In genomic region chr11:75588285-75588941, GRCm38 (mm10) we compare ENCODE assay signal across 8 mouse cellular contexts. TPM values are rescaled to one million over a fixed set of nuclear protein-coding genes. Genes with fewer than 3 reads are reported as not detected.
DNase-seq lines count a peak whose midpoint lies in the region; ATAC-seq lines count a peak whose summit lies in the region.

No protein-coding gene starts in this region.

- H3K27me3 ChIP-seq in kidney, embryonic 15.5 days: no peaks in the 10 kb centered on the region
- no peaks in the 10 kb centered on the region for H3K27me3 ChIP-seq in heart, embryonic 15.5 days
- no peaks in the 10 kb centered on the region for H3K27me3 ChIP-seq in liver, embryonic 15.5 days
- H3K27me3 ChIP-seq in neural tube, embryonic 14.5 days (ENCODE audit: control insufficient read depth, insufficient read depth, low read length): no peaks in the 10 kb centered on the region

- peaks cover 23% of the 10 kb centered on the region for H3K36me3 ChIP-seq in kidney, embryonic 15.5 days
- peaks cover 12% of the 10 kb centered on the region; the same call in 1 of the 2 replicates for H3K36me3 ChIP-seq in heart, embryonic 15.5 days
- H3K36me3 ChIP-seq in liver, embryonic 15.5 days (replicated peaks): peaks cover 12% of the 10 kb centered on the region
- H3K36me3 ChIP-seq in neural tube, embryonic 14.5 days (ENCODE audit: control insufficient read depth, insufficient read depth, low read length): peaks cover 11% of the 10 kb centered on the region; the same call in 1 of the 2 replicates

- peak; percentile 70 for ATAC-seq in kidney, embryonic 15.5 days (replicated peaks; ENCODE audit: low FRiP score)
- peak; percentile 69 for ATAC-seq in heart, embryonic 15.5 days (replicated peaks; ENCODE audit: insufficient number of reproducible peaks, insufficient read depth, low FRiP score, low read depth)
- peak; percentile 64 for ATAC-seq in liver, embryonic 15.5 days (ENCODE audit: insufficient read depth)
- ATAC-seq in neural tube, embryonic 14.5 days (ENCODE audit: low read depth): peak; percentile 83

- H3K4me2 ChIP-seq in kidney, embryonic 15.5 days: peak overlapping the region; percentile 79
- peak overlapping the region; percentile 88 for H3K4me2 ChIP-seq in heart, embryonic 15.5 days
- peak overlapping the region; percentile 98 for H3K4me2 ChIP-seq in liver, embryonic 15.5 days
- H3K4me2 ChIP-seq in neural tube, embryonic 14.5 days (ENCODE audit: low read depth, low read length): peak overlapping the region; percentile 87

- H3K9me3 ChIP-seq in kidney, embryonic 15.5 days (replicated peaks): no peaks in the 10 kb centered on the region
- H3K9me3 ChIP-seq in heart, embryonic 15.5 days (replicated peaks): no peaks in the 10 kb centered on the region
- no peaks in the 10 kb centered on the region for H3K9me3 ChIP-seq in liver, embryonic 15.5 days (replicated peaks)
- no peaks in the 10 kb centered on the region for H3K9me3 ChIP-seq in neural tube, embryonic 14.5 days (ENCODE audit: control insufficient read depth, low read length)

- peak overlapping the region; percentile 84 for H3K9ac ChIP-seq in kidney, embryonic 15.5 days
- peak overlapping the region; percentile 81 for H3K9ac ChIP-seq in heart, embryonic 15.5 days
- peak overlapping the region; percentile 96 for H3K9ac ChIP-seq in liver, embryonic 15.5 days
- peak overlapping the region; percentile 96 for H3K9ac ChIP-seq in neural tube, embryonic 14.5 days (replicated peaks; ENCODE audit: low read depth, low read length)

- peaks cover 32% of the 10 kb centered on the region for H3K4me1 ChIP-seq in kidney, embryonic 15.5 days
- H3K4me1 ChIP-seq in heart, embryonic 15.5 days (replicated peaks): peaks cover 27% of the 10 kb centered on the region
- H3K4me1 ChIP-seq in liver, embryonic 15.5 days (replicated peaks): peaks cover 34% of the 10 kb centered on the region
- H3K4me1 ChIP-seq in neural tube, embryonic 14.5 days (ENCODE audit: control insufficient read depth, insufficient read depth, low read length): peaks cover 13% of the 10 kb centered on the region

- under 1% methylated on average over 37 of the region's 37 CpGs for WGBS in kidney, embryonic 15.5 days
- under 1% methylated on average over 36 of the region's 37 CpGs for WGBS in heart, embryonic 15.5 days
- WGBS in liver, embryonic 15.5 days (ENCODE audit: insufficient replicate concordance): under 1% methylated on average over 37 of the region's 37 CpGs
- 1% methylated on average over 37 of the region's 37 CpGs for WGBS in neural tube, embryonic 14.5 days

- H3K4me3 ChIP-seq in kidney, embryonic 15.5 days (replicated peaks): peak overlapping the region; percentile 74
- H3K4me3 ChIP-seq in heart, embryonic 15.5 days: peak overlapping the region; percentile 77
- peak overlapping the region; percentile 88 for H3K4me3 ChIP-seq in liver, embryonic 15.5 days (replicated peaks)
- peak overlapping the region; percentile 86 for H3K4me3 ChIP-seq in neural tube, embryonic 14.5 days (ENCODE audit: low read depth, low read length)

- H3K27ac ChIP-seq in kidney, embryonic 15.5 days: peak overlapping the region; percentile 90
- peak overlapping the region; percentile 88 for H3K27ac ChIP-seq in heart, embryonic 15.5 days
- H3K27ac ChIP-seq in liver, embryonic 15.5 days (replicated peaks): peak overlapping the region; percentile 85
- peak overlapping the region; percentile 91 for H3K27ac ChIP-seq in neural tube, embryonic 14.5 days (ENCODE audit: low read depth, low read length)

- DNase-seq in kidney, adult 9 months: no peak
- peak; percentile 83 for DNase-seq in T-cell, adult 2 months (ENCODE audit: low spot score)
- no peak for DNase-seq in B cell, adult 2 months
- no peak for DNase-seq in urinary bladder, adult 2 months (ENCODE audit: low spot score)

RNA-seq across cellular contexts. Expression of gene Pitpna, which starts 0.5 kb away (rescaled TPM):
- polyA plus RNA-seq in kidney, embryonic 15.5 days (2015; fragmentation: Nextera tagmentation; extraction: Ambion mirVana): 77.6 and 83.5 TPM in 2 replicates
- 63.4 and 75.2 TPM in 2 replicates for polyA plus RNA-seq in heart, embryonic 15.5 days (2015; fragmentation: Nextera tagmentation; extraction: Ambion mirVana)
- 30.7 and 33.1 TPM in 2 replicates for polyA plus RNA-seq in liver, embryonic 15.5 days (2015; fragmentation: Nextera tagmentation; extraction: Ambion mirVana)
- polyA plus RNA-seq in neural tube, embryonic 14.5 days (2014; fragmentation: Nextera tagmentation; extraction: Ambion mirVana): 128 TPM in 2 replicates
- polyA plus RNA-seq in urinary bladder, adult 2 months (2012; rRNA removed): 148 and 178 TPM in 2 replicates

RNA-seq across cellular contexts. Expression of gene Inpp5k, which starts 42.4 kb away (rescaled TPM):
- polyA plus RNA-seq in kidney, embryonic 15.5 days (2015; fragmentation: Nextera tagmentation; extraction: Ambion mirVana): 26.6 and 28.7 TPM in 2 replicates
- polyA plus RNA-seq in heart, embryonic 15.5 days (2015; fragmentation: Nextera tagmentation; extraction: Ambion mirVana): 19.6 and 28.8 TPM in 2 replicates
- 16.0 and 18.3 TPM in 2 replicates for polyA plus RNA-seq in liver, embryonic 15.5 days (2015; fragmentation: Nextera tagmentation; extraction: Ambion mirVana)
- 50.0 and 57.4 TPM in 2 replicates for polyA plus RNA-seq in neural tube, embryonic 14.5 days (2014; fragmentation: Nextera tagmentation; extraction: Ambion mirVana)
- polyA plus RNA-seq in urinary bladder, adult 2 months (2012; rRNA removed): 61.9 and 68.7 TPM in 2 replicates

RNA-seq across cellular contexts. Expression of gene Slc43a2, which starts 56.9 kb away (rescaled TPM):
- 7.5 and 8.0 TPM in 2 replicates for polyA plus RNA-seq in kidney, embryonic 15.5 days (2015; fragmentation: Nextera tagmentation; extraction: Ambion mirVana)
- polyA plus RNA-seq in heart, embryonic 15.5 days (2015; fragmentation: Nextera tagmentation; extraction: Ambion mirVana): 2.6 and 5.1 TPM in 2 replicates
- 4.2 and 5.8 TPM in 2 replicates for polyA plus RNA-seq in liver, embryonic 15.5 days (2015; fragmentation: Nextera tagmentation; extraction: Ambion mirVana)
- 15.5 and 17.0 TPM in 2 replicates for polyA plus RNA-seq in neural tube, embryonic 14.5 days (2014; fragmentation: Nextera tagmentation; extraction: Ambion mirVana)
- 11.3 and 12.5 TPM in 2 replicates for polyA plus RNA-seq in urinary bladder, adult 2 months (2012; rRNA removed)
